Mouse (Mus musculus): Measurements from ENCODE around the gene Myof. TPM values are rescaled to one million over a fixed set of nuclear protein-coding genes. Genes with fewer than 3 reads are reported as not detected.

Myof gene
- polyA plus RNA-seq, 1 experiment from 2014 or later = 5.7 TPM

DNA sequence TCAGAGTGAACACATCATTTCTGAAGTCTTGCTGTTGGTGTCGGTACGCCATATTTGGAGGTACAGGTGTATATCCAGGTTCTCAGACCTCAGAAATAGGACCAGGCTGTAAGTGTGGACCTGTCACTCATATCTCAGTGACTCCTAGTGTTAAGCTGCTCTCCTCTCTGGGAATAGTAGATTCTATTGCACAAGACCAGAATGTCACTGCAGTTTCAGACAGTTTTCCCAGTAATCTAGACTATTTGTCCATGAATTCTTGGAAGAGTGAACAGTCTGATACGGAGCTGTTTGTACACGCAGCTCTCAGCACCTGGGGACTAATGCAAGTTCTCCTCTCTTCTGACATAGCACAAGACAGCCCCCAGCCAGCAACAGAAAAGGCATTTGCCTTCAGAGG lies 42.4 kb downstream of the Myof start:
- WGBS = 84% methylated on average over 4 of the region's 4 CpGs

DNA sequence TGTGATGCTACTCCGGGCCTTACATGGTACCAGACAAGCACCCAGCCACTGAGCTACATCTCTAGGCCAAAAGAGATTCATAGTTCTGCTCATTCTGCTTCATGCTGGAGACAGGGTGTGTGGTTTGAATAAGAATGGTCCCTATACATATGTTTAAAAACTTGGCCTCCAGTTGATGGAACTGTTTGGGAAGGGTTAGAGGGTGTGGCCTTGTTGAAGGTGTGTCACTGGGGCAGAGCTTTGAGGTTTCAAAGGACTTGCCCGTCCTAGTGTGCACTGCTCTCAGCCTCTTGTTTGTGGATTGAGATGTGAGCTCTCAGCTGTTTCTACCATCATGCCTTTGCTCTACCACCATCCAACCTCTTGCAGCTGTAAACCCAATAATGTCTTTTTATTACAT lies 43.4 kb downstream of the Myof start:
- Histone ChIP-seq H3K4me2 (no peak overlapping the region), H3K4me1 (peaks cover 17% of the 10 kb centered on the region), H3K9ac (no peak overlapping the region), H3K27me3 (replicated peaks) (no peaks in the 10 kb centered on the region), H3K27ac (replicated peaks) (no peak overlapping the region), H3K36me3 (no peaks in the 10 kb centered on the region), H3K4me3 (no peak overlapping the region), H3K9me3 (no peaks in the 10 kb centered on the region)
- 89% methylated on average over 2 of the region's 2 CpGs for WGBS
- ATAC-seq (ENCODE audit: extremely low read depth, insufficient number of reproducible peaks, low FRiP score, low TSS enrichment) = no peak

More for the DNA sequence above, 42.4 kb downstream of the Myof start:
- ATAC-seq (ENCODE audit: extremely low read depth, insufficient number of reproducible peaks, low FRiP score, low TSS enrichment) = no peak
- H3K27ac ChIP-seq (replicated peaks) = no peak overlapping the region
- H3K9ac ChIP-seq = no peak overlapping the region
- peaks cover 20% of the 10 kb centered on the region for H3K4me1 ChIP-seq
- H3K4me2 ChIP-seq = no peak overlapping the region
- no peaks in the 10 kb centered on the region for H3K27me3 ChIP-seq (replicated peaks)
- no peak overlapping the region for H3K4me3 ChIP-seq
- H3K9me3 ChIP-seq = no peaks in the 10 kb centered on the region
- no peaks in the 10 kb centered on the region for H3K36me3 ChIP-seq

GRCm38 (mm10) chr19:37994301-37994700 lies 49.1 kb downstream of the Myof start:
- ATAC-seq (ENCODE audit: extremely low read depth, insufficient number of reproducible peaks, low FRiP score, low TSS enrichment) = no peak
- Histone ChIP-seq H3K4me3 (no peak overlapping the region), H3K27ac (replicated peaks) (no peak overlapping the region), H3K9ac (no peak overlapping the region), H3K9me3 (no peaks in the 10 kb centered on the region), H3K27me3 (replicated peaks) (no peaks in the 10 kb centered on the region), H3K4me1 (peaks cover 13% of the 10 kb centered on the region), H3K36me3 (no peaks in the 10 kb centered on the region), H3K4me2 (no peak overlapping the region)
- 79% methylated on average over 3 of the region's 3 CpGs for WGBS

- WGBS = 57% methylated on average over 2 of the region's 2 CpGs
- H3K4me1 ChIP-seq = peaks cover 13% of the 10 kb centered on the region
- H3K9me3 ChIP-seq = no peaks in the 10 kb centered on the region
- no peaks in the 10 kb centered on the region for H3K36me3 ChIP-seq
- no peak for ATAC-seq (ENCODE audit: extremely low read depth, insufficient number of reproducible peaks, low FRiP score, low TSS enrichment)
- no peak overlapping the region for H3K27ac ChIP-seq (replicated peaks)
- H3K27me3 ChIP-seq (replicated peaks) = no peaks in the 10 kb centered on the region
- no peak overlapping the region for H3K4me3 ChIP-seq
- no peak overlapping the region for H3K4me2 ChIP-seq
- no peak overlapping the region for H3K9ac ChIP-seq
Observed at GRCm38 (mm10) chr19:37992184-37992554, 51.2 kb downstream of the Myof start.

GRCm38 (mm10) chr19:37991399-37992183 lies 51.8 kb downstream of the Myof start:
- ATAC-seq (ENCODE audit: extremely low read depth, insufficient number of reproducible peaks, low FRiP score, low TSS enrichment) = no peak
- WGBS = 30% methylated on average over 7 of the region's 7 CpGs
- Histone ChIP-seq H3K4me1 (peaks cover 13% of the 10 kb centered on the region), H3K9me3 (no peaks in the 10 kb centered on the region), H3K9ac (no peak overlapping the region), H3K36me3 (no peaks in the 10 kb centered on the region), H3K4me2 (no peak overlapping the region), H3K27ac (replicated peaks) (no peak overlapping the region), H3K4me3 (no peak overlapping the region), H3K27me3 (replicated peaks) (no peaks in the 10 kb centered on the region)

DNA sequence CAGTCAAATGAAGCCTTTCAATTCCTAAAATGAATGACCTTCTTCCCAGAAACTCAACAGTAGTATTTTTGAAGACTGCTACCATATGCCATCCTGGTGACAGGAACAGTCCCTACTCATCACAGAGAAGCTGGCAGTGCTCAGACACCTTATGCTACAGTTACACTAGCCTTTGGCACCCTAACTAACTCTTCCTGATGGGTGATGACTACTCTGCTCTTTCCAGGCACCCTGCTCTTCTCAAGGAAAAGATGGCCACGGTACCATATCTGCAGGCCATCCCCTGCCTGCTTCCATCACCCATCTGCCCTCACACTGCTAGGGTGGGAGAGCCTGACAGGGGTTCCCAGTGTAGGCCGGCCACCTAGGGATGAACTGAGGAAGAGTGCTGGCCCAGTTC lies 53.4 kb downstream of the Myof start:
- H3K36me3 ChIP-seq = peaks cover 6% of the 10 kb centered on the region; the same call in 1 of the 2 replicates
- no peak overlapping the region for H3K4me2 ChIP-seq
- H3K9me3 ChIP-seq = no peaks in the 10 kb centered on the region
- ATAC-seq (ENCODE audit: extremely low read depth, insufficient number of reproducible peaks, low FRiP score, low TSS enrichment) = no peak
- 78% methylated on average over 2 of the region's 2 CpGs for WGBS
- no peaks in the 10 kb centered on the region for H3K27me3 ChIP-seq (replicated peaks)
- no peak overlapping the region for H3K4me3 ChIP-seq
- H3K4me1 ChIP-seq = peaks cover 13% of the 10 kb centered on the region
- H3K27ac ChIP-seq (replicated peaks) = no peak overlapping the region
- H3K9ac ChIP-seq = no peak overlapping the region

DNA sequence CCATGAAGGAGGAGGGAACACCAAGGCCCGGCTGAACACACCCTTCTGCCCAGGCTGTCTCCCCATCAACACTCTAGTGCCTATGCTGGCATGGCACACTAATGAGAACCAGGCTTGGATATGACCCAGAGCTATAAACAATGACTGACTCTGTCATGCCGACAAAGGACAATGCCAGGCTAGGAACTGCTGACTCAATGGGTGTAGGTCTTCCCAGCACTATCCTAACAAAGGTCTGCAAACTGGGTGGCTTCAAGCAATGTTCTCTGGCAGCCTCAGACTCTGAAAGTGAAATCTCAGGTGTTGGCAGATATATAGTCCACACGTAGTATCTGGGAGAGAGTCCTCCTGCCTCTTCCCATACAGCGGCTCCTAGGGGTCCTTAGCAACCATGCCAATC lies 55.2 kb downstream of the Myof start:
- H3K27me3 ChIP-seq (replicated peaks) = no peaks in the 10 kb centered on the region
- ATAC-seq (ENCODE audit: extremely low read depth, insufficient number of reproducible peaks, low FRiP score, low TSS enrichment) = no peak
- H3K4me2 ChIP-seq = no peak overlapping the region
- no peak overlapping the region for H3K9ac ChIP-seq
- H3K4me1 ChIP-seq = peaks cover 13% of the 10 kb centered on the region
- H3K4me3 ChIP-seq = no peak overlapping the region
- no peaks in the 10 kb centered on the region for H3K9me3 ChIP-seq
- no peak overlapping the region for H3K27ac ChIP-seq (replicated peaks)
- 80% methylated on average over 4 of the region's 4 CpGs for WGBS
- peaks cover 6% of the 10 kb centered on the region; the same call in 1 of the 2 replicates for H3K36me3 ChIP-seq

- H3K36me3 ChIP-seq = peaks cover 8% of the 10 kb centered on the region; the same call in 1 of the 2 replicates
- WGBS = 80% methylated on average over 16 of the region's 16 CpGs
- no peak overlapping the region for H3K9ac ChIP-seq
- no peaks in the 10 kb centered on the region for H3K9me3 ChIP-seq
- no peak for ATAC-seq (ENCODE audit: extremely low read depth, insufficient number of reproducible peaks, low FRiP score, low TSS enrichment)
- no peaks in the 10 kb centered on the region for H3K27me3 ChIP-seq (replicated peaks)
- H3K4me3 ChIP-seq = no peak overlapping the region
- H3K4me2 ChIP-seq = no peak overlapping the region
- no peaks in the 10 kb centered on the region for H3K4me1 ChIP-seq
- H3K27ac ChIP-seq (replicated peaks) = no peak overlapping the region
Observed at GRCm38 (mm10) chr19:37985730-37986129, 57.6 kb downstream of the Myof start.

DNA sequence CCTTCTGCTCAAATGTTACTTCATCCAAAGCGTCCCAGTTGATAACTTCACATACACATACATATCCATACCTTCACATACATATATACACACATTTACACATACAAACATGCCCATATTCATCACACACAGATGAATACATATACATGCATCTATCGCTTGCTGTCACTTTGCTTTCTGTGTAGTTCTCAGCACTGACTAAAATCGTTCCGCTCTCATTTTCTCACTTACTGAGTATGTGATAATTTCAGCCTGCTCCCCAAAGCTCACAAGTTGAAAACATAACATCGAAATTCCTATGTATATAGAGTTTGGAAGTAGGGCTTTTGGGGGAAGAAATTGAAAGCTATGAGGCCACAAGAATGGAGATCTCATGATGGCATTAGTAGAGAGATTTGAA lies 67.4 kb downstream of the Myof start:
- no peak overlapping the region for H3K9ac ChIP-seq
- H3K27me3 ChIP-seq (replicated peaks) = no peaks in the 10 kb centered on the region
- H3K36me3 ChIP-seq = peaks cover 20% of the 10 kb centered on the region
- H3K9me3 ChIP-seq = no peaks in the 10 kb centered on the region
- no peak for ATAC-seq (ENCODE audit: extremely low read depth, insufficient number of reproducible peaks, low FRiP score, low TSS enrichment)
- WGBS = 86% methylated on average over 5 of the region's 5 CpGs
- H3K27ac ChIP-seq (replicated peaks) = no peak overlapping the region
- no peaks in the 10 kb centered on the region for H3K4me1 ChIP-seq
- no peak overlapping the region for H3K4me3 ChIP-seq
- H3K4me2 ChIP-seq = no peak overlapping the region

- no peak overlapping the region for H3K27ac ChIP-seq (replicated peaks)
- WGBS = 84% methylated on average over 4 of the region's 4 CpGs
- H3K36me3 ChIP-seq = 0 out of 2 replicates have a peak, but pooled peaks cover 3% of the 10 kb centered on the region
- H3K27me3 ChIP-seq (replicated peaks) = no peaks in the 10 kb centered on the region
- no peaks in the 10 kb centered on the region for H3K9me3 ChIP-seq
- no peak overlapping the region for H3K9ac ChIP-seq
- ATAC-seq (ENCODE audit: extremely low read depth, insufficient number of reproducible peaks, low FRiP score, low TSS enrichment) = no peak
- no peak overlapping the region for H3K4me3 ChIP-seq
- H3K4me2 ChIP-seq = no peak overlapping the region
- H3K4me1 ChIP-seq = no peaks in the 10 kb centered on the region
Observed at GRCm38 (mm10) chr19:37970571-37970970, 72.8 kb downstream of the Myof start.

DNA sequence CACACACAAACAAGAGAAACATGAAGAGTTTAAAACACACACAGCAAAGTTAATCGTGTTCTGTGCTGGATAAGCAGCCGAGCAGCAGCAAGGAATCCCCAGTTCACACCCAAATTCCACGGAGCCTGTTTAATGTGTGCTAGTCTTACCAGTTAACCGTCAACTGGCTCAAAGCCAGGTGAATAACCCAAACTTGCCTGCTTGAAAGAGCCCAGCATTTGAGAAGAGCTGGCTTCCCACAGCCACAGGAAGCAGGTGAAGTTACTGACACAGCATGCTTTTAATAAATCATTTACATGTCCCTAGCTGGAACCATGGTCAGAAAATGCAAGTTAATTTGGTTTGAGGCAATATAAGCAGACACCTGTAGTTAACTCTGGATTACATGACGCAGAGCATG lies 73.4 kb downstream of the Myof start:
- Histone ChIP-seq H3K9me3 (no peaks in the 10 kb centered on the region), H3K4me3 (no peak overlapping the region), H3K36me3 (0 out of 2 replicates have a peak, but pooled peaks cover 3% of the 10 kb centered on the region), H3K27ac (replicated peaks) (no peak overlapping the region), H3K27me3 (replicated peaks) (no peaks in the 10 kb centered on the region), H3K4me2 (no peak overlapping the region), H3K9ac (no peak overlapping the region), H3K4me1 (no peaks in the 10 kb centered on the region)
- 61% methylated on average over 5 of the region's 5 CpGs for WGBS
- ATAC-seq (ENCODE audit: extremely low read depth, insufficient number of reproducible peaks, low FRiP score, low TSS enrichment) = no peak

DNA sequence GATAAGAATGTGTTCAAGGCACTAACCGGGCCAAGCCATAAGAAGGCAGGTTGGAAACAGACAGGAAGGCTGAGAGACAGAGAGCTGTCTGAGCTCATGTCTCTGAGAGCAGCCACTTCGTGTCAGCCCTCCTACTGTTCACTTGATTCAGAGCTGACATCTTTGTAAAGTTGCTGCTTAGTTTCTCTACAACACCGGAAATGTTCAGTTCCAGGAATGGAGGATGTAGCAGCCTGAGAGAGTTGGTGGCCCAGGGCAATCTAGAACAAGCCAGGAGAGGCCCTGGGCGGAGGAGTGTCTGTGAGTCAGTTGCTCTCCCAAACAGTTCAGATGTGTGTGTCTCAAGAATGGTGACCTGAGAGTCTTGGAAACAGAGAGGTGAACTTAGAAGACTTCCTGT lies 77.5 kb downstream of the Myof start:
- 41% methylated on average over 4 of the region's 4 CpGs for WGBS
- Histone ChIP-seq H3K4me3 (no peak overlapping the region), H3K27ac (replicated peaks) (peak overlapping the region; percentile 46; the same call in 1 of the 2 replicates), H3K9ac (no peak overlapping the region), H3K4me1 (no peaks in the 10 kb centered on the region), H3K4me2 (no peak overlapping the region), H3K27me3 (replicated peaks) (no peaks in the 10 kb centered on the region), H3K36me3 (no peaks in the 10 kb centered on the region), H3K9me3 (no peaks in the 10 kb centered on the region)
- ATAC-seq (ENCODE audit: extremely low read depth, insufficient number of reproducible peaks, low FRiP score, low TSS enrichment) = no peak
